Mouse (Mus musculus): ENCODE measurements around the gene Kif18b. TPM values are rescaled to one million over a fixed set of nuclear protein-coding genes. Genes with fewer than 3 reads are reported as not detected.

Kif18b gene
- total RNA-seq, 2 experiments from 2014 or later: not detected

GRCm38 (mm10) chr11:102939024-102939675 lies 14.2 kb upstream of the Kif18b start:
- no peak for DNase-seq (ENCODE audit: low spot score in 2 of 2)

DNA sequence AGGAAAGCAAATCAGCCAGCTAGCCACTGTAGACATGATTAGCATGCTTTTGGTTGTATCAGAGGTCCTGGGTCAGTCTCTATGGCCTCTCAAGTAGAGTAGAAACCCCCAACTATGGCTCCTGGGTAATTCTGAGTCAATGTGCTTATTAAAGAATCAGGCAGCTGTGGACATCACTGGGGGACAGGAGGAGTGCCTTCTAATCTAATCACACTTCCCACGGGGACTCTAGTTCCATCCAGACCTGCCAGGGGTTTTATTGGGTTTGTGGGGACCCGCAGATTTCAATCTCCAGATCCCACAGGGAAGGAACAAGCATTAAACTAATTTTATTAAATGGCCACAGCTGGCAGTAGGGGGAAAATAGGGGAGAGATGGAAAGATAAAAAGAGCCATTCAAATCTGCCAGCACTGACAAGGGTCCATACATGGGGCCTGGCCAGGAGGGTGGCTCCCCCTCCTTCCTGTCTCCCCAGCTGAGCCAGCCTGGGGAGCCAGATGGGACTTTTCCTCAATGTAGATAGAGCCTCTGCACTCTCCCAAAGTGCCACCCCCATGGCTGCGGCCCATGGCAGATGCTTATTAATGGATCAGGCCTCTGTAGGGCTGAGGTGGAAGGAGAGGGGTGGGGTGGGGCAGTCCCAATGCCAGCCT lies 12.7 kb upstream of the Kif18b start:
- peak in 1 of 2 experiments; percentile 21 for DNase-seq (ENCODE audit: low spot score in 2 of 2)

DNA sequence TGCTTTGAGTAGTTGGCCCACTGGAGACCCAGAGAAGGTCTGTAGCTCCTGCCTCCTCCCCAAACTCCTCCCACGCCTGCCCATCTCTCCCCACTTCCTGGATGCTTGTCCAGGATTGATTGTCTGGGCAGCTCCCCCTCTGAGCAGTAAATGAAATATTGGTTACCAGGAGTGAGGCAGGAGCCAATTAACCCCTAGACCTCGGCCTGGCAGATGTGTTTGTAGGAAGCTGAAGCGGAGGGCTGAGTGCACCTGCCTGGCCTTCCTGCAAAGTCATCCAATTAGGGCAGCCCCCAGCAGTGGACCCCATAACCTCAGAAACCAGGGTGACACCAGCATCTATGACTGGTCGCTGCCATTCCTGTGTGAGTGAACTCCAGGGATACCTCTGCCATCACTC lies 11.3 kb upstream of the Kif18b start:
- DNase-seq (ENCODE audit: low spot score in 2 of 2): no peak

DNA sequence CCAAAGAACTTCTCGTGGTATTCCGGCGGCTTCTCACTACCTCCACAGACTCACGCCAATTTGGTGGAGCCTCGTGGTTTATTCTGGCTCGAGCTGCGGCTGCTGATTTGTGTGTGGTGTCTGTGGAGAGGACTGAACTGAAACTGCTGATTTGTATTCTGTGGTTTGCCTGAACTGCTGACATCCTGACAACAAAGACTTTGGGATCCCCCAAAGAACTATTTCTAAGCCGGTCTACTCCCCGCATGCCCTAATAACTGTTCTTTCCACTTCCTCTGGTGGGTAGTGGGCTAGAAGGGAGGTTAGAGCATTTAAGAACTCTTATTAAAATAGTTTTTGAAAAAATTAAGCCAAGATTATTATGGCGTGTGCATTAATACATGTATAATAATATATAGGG lies 5.7 kb upstream of the Kif18b start:
- DNase-seq (ENCODE audit: low spot score in 2 of 2): no peak

DNA sequence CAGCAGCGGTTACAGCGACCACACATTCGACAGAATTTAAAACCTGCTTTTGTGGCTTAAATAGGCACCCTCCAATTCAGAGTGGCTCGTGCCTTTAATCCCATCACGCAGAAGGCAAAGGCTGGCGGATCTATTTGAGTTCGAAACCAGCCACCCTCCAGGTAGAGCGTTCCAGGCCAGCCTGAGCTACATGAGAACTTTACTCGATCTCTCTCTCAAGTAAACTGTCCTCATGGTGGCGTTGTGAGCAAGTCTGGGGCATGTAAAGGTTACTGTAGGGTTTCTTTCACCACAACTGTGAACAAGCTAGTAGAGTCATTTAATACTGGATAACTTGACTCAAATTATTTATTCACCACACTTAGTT lies 410 bp upstream of the Kif18b start:
- no peak for DNase-seq (ENCODE audit: low spot score in 2 of 2)

- no peak for DNase-seq (ENCODE audit: low spot score in 2 of 2)
These were observed 3.4 kb downstream of the Kif18b start for GRCm38 (mm10) chr11:102921491-102921890.

DNA sequence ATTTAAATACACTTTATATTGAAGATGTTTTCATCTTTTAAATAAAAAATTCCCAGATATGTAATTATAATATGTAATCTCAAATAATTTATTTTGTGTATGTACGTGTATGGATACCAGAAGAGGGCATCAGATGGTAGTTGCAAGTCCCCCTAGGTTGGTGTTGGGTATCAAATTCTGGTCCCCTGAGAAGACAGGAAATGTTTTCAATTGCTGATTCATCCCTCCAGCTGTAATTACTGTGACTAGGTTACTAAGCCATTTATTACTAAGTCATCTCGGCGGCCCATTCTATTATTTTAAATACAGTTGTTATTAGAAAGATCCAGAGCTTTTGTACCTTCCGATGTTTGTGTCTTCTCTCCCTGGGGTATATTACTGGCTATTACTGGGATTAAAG lies 6.8 kb downstream of the Kif18b start:
- no peak for DNase-seq (ENCODE audit: low spot score in 2 of 2)

DNA sequence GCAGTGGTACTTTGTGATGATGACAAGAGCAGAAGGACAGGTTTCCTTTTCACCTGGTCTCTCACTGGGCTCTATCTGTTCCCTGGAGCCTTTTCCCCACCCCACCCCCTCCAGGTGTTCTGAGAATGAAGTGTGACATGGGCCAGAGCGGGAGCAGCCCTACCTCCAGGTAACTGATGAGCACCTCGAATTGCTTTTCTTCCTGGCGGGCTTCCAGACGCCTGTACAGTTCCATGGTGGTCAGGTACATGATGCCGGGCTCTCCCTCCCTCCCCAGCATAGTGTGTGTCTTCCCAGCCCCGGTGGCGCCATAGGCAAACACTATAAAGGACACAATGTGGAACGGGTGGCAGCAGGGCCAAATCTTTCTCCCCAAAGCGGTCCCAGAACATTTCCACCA lies 9.5 kb downstream of the Kif18b start:
- DNase-seq (ENCODE audit: low spot score in 2 of 2): no peak

DNA sequence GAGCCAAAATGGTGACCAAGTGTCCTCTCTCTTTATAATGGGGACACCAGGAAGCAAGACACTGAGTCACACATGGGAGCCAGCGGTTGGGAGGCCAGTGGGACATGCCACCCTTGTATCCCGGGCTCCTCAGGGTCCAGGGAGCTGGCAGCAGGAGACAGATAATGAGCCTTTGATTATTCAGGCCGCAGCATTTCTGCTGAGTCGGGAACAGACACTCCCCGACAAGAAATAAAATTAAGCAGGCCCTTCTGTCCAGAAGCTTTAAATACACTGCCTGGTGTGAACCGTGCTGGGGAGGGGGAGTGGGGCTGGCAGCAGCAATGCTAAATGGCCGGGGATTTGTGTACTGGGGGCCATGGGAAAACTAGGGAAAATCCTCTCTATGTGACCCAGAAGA lies 13.5 kb downstream of the Kif18b start:
- no peak for DNase-seq (ENCODE audit: low spot score in 2 of 2)

GRCm38 (mm10) chr11:102903654-102904053 lies 21.3 kb downstream of the Kif18b start:
- DNase-seq (ENCODE audit: low spot score in 2 of 2): no peak

DNA sequence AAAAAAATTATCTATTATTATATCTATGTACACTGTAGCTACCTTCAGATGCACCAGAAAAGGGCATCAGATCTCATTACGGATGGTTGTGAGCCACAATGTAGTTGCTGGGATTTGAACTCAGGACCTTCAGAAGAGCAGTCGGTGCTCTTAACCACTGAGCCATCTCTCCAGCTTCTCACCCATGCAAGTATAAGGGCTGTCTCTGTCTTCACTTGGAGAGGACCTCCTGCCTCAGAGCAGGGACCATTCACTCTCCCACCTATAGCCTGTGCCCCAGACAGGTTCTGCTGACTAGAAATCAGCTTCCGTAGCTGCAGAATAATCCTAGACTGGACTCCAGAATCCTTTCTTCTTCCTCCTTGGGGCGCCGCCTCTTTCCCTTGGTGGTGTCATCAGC lies 22.8 kb downstream of the Kif18b start:
- DNase-seq (ENCODE audit: low spot score in 2 of 2): no peak

DNA sequence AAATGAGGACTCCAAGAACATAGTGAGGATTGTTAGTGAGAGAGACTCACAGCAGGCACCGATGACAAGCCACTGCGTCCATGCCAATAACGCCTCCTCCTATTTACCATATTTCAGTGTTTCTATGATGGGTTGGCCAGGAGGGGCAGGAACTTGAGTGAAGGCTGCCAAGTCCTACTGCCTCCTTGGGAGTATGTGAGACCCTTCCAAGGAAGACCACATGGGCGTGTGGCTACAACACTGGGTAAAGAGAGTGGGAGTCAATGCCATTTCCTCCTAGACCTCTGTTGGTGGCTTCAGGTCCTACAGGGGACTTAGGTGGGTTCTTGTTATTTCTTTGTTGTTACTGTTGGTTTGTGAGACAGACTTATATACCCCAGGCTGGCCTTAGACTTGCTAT lies 23.7 kb downstream of the Kif18b start:
- DNase-seq (ENCODE audit: low spot score in 2 of 2): no peak

- peak; percentile 61 to 86 for DNase-seq (ENCODE audit: low spot score in 2 of 2)
These were observed 24.2 kb downstream of the Kif18b start, which contains the start of gene Gfap for GRCm38 (mm10) chr11:102900763-102901162. Gene Gfap, minus strand, starts transcription at chr11:102900912.

- peak in 1 of 2 experiments; percentile 56 for DNase-seq (ENCODE audit: low spot score in 2 of 2)
These were observed 26.5 kb downstream of the Kif18b start for GRCm38 (mm10) chr11:102898408-102898807.

GRCm38 (mm10) chr11:102896641-102897040 lies 28.3 kb downstream of the Kif18b start:
- no peak for DNase-seq (ENCODE audit: low spot score in 2 of 2)

GRCm38 (mm10) chr11:102895779-102896178 lies 29.1 kb downstream of the Kif18b start:
- DNase-seq (ENCODE audit: low spot score in 2 of 2): no peak

- no peak for DNase-seq (ENCODE audit: low spot score in 2 of 2)
These were observed 30.2 kb downstream of the Kif18b start for GRCm38 (mm10) chr11:102894716-102895115.

DNA sequence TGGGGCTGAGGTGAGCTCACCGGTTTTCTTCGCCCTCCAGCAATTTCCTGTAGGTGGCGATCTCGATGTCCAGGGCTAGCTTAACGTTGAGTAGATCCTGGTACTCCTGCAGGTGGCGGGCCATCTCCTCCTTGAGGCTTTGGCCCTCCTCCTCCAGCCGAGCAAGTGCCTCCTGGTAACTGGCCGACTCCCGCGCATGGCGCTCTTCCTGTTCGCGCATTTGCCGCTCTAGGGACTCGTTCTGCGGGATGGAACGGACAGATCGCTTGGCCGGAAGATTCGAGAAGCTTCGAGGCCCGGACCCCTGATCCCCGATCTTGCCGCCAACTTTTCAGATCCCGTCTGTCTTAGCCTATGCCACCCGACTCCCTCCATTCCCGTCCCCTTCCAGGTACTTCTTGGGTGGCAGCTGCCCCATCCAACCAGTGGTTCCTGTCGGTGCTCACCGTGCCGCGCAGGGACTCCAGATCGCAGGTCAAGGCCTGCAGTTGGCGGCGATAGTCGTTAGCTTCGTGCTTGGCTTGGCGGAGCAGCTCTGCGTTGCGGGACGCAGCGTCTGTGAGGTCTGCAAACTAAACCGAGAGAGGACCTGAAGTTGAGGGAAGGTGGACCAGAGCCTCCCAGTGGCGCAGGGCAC lies 31.8 kb downstream of the Kif18b start:
- no peak for DNase-seq (ENCODE audit: low spot score in 2 of 2)

GRCm38 (mm10) chr11:102890096-102890495 lies 34.8 kb downstream of the Kif18b start:
- no peak for DNase-seq (ENCODE audit: low spot score in 2 of 2)

DNA sequence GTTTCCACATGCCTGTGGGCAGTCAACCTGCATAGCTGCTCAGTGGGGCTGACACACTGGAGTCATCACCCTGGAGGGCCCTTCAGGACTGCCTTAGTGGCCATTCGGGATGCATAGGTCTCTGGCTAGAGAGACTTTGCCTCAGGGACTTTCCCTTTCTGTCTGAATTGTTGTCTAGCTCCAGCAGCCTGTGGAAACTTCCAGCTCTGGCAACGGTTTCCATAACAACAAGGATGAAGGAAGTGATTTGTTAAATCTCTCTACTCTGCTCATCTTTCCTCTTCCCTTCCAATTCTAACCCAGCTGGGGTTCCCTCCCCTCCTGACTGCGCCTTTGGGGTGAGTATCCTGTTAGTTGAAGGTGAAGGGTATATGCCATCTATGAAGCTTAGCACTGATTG lies 36.8 kb downstream of the Kif18b start:
- peak; percentile 57 to 82 for DNase-seq (ENCODE audit: low spot score in 2 of 2)

DNA sequence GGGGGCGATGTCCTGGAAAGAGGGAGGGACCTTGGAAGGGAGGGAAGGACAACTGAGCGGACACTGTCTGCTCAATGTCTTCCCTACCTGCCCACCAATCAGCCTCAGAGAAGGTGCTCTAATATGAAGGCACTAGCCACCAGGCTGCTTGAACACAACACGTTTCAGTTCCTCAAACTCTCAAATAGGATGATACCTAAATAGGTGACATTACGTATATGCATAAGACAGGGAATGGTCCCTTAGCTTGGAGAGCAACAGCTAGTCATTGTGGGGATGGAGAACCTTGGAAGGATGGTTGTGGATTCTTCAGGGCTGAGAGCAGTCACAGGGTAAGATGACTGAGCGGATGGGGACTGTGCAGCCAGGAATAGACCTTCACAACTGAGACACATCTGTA lies 37.5 kb downstream of the Kif18b start:
- DNase-seq (ENCODE audit: low spot score in 2 of 2): no peak

- DNase-seq (ENCODE audit: low spot score in 2 of 2): no peak
These were observed 40.2 kb downstream of the Kif18b start, which contains the start of gene Fam187a for GRCm38 (mm10) chr11:102884616-102885219. Gene Fam187a, plus strand, starts transcription at chr11:102885169.
